Mouse (Mus musculus) MN1 (cell line): ENCODE data around the gene Ap5z1.

Experiments used
- DNase-seq: peaks from one replicate; pipeline ENCODE4 v3.0.0-alpha.2; 2016; ENCODE audit warnings: low spot score

The Ap5z1 gene

GRCm38 (mm10) chr5:142463461-142464454 lies at the start of gene Ap5z1:
Ap5z1 (plus strand) TSS chr5:142463944.
- DNase-seq = peak; percentile 98

DNA sequence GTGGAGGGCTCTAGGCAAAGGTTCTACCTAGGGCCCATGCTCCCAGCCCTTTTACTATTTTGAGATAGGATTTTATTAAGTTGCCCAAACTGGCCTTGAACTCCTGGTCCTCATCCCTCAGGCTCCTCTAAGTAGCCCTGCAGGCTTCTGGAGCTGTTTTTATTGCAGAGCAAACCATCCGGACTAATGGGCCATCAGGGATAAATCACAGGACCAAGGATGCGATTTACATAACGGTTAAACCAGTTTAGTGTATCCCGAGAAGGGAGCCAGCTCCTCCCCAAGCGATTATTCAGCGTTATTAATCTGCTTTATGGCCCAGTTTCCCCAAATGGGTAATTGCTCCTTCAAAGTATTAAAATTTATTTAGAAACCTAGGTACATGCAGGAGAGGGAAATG lies 48.3 kb upstream of the Ap5z1 start:
- DNase-seq = no peak

- DNase-seq = peak; percentile 90
These were observed 47.5 kb upstream of the Ap5z1 start for GRCm38 (mm10) chr5:142416070-142416775.

DNA sequence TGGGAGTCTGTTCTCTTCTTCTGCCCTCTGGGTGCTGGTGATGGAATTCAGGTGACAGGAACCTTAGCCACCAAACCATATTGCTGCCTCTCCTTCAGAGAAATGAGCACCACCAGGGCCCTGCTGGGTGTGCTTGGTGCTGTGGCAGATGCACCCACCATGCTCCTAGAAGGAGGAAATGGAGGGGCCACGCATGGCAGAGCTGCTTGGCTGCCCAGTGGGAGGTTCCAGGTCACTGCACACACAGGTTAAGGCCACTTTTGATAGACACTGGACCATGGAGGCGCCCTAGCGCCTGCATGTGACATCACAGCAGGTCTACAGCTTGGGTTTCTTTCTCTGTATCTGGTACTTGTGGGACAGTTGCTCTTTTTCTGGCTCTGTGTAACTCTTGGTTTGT lies 46.6 kb upstream of the Ap5z1 start:
- no peak for DNase-seq

GRCm38 (mm10) chr5:142417876-142418275 lies 45.9 kb upstream of the Ap5z1 start:
- no peak for DNase-seq

DNA sequence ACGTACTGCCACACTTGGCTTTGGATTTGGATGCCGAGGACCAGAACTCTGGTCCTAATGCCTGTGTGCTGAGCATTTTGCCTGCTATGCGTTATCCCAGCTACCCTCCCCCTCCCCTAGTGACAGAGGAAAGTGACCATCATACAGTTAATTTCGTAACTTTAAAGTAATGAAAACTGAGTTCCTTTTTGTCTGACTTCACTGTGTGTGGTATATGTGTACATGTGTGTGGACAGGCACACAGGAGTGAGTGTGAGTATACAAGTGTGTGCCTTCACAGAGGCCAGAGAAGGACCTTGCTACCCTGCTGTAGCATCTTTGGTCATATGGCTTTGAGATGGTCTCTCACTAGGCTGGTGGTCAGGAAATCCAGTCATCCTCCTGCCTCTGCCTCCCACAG lies 45.3 kb upstream of the Ap5z1 start:
- DNase-seq = no peak

- DNase-seq = no peak
These were observed 43.4 kb upstream of the Ap5z1 start for GRCm38 (mm10) chr5:142420317-142420716.

- DNase-seq = no peak
These were observed 42.8 kb upstream of the Ap5z1 start for GRCm38 (mm10) chr5:142420920-142421319.

DNA sequence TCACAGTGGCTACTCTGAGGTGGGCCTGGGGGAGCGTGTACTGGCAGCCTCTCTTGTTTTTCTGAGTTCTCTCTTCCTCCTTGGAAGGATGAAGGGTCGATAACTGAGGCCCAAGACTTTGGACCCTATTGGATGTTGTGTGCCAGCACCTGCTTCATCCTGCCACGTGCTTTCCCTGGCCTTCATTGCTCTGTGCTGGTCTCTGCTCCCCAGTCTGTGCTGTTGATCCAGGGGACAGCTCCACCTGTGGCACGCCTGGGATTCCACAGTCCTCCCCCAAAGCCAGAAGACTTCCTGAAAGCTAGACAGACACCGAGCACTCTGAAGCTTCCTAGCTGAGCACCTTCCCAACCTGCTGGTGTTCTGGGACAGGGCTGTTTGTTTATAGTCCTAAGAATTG lies 41.9 kb upstream of the Ap5z1 start:
- no peak for DNase-seq

DNA sequence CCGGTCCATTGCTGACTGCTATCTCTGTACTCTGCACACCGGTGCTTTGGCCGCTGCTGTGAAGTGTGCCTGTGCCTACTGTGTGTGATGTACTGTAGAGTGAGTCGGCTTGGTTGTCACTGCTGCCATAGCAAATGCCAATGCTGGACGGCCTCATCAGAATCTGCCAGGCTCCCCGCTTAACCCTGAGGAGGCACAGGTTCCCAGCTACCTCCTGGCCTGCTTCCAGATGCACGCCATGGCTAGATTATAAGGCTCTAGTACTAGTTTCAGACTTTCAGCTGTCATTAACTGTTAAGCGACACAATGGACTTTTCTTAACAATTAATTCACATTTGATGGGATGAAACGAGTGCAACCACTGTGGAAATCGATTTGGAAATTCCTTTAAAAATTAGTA lies 40.6 kb upstream of the Ap5z1 start:
- no peak for DNase-seq

- DNase-seq = no peak
These were observed 40.0 kb upstream of the Ap5z1 start for GRCm38 (mm10) chr5:142423701-142424100.

DNA sequence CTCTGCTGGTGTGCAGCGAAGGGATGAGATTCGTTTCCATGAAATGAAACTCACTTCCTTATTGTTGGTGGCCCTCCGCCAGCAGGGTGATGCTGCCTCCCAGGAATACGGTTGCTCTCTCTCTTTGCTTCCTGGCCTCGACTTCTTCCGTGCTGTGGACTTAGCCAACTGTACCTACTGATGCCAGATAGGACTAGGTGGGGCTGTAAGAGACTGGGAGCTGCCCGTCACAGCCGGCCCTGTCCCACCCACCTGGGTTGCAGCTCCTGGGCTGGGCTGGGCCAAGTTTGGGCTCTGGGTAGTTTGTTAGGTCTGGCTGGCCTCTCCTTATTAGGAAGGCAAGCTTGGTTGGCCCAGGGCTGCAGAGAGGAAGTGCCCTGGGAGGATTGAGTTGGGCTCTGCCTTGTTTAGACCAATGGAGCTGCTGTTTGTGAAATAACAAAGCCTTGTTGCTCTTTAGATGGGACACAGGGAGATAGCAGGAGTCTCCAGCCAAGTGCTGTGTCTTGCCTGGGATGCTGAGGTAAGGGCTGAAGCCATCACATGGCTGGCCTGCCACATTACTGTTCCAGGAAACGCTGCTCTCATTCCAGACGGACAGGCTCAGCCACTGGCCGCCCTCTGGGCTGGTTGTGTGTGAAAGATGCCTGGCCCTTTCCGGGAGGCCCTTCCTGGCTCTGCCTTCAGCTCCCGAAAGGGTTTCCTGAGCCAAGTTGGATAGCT lies 39.0 kb upstream of the Ap5z1 start:
- peak; percentile 76 for DNase-seq

GRCm38 (mm10) chr5:142426476-142426875 lies 37.3 kb upstream of the Ap5z1 start:
- no peak for DNase-seq

- no peak for DNase-seq
These were observed 35.9 kb upstream of the Ap5z1 start for GRCm38 (mm10) chr5:142427876-142428275.

DNA sequence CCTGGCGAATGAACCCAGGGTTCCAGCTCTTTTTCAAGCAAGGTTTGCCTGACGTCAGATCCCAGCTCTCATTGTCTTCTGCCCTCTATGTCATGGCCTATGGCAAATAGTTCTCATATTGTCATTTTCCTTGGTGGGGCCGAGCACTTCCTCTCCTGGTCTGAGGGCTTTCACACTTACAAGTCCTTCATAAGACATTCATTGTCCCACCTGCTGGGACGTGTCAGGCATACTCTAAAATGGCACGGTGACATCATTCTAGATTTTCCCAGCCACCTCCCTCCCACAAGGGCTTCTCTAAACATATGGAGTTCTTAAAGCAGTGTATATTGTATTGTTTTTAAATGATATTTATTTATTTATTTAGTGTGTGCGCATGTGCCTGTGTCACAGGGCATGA lies 35.1 kb upstream of the Ap5z1 start:
- no peak for DNase-seq

GRCm38 (mm10) chr5:142431029-142431428 lies 32.7 kb upstream of the Ap5z1 start:
- no peak for DNase-seq

DNA sequence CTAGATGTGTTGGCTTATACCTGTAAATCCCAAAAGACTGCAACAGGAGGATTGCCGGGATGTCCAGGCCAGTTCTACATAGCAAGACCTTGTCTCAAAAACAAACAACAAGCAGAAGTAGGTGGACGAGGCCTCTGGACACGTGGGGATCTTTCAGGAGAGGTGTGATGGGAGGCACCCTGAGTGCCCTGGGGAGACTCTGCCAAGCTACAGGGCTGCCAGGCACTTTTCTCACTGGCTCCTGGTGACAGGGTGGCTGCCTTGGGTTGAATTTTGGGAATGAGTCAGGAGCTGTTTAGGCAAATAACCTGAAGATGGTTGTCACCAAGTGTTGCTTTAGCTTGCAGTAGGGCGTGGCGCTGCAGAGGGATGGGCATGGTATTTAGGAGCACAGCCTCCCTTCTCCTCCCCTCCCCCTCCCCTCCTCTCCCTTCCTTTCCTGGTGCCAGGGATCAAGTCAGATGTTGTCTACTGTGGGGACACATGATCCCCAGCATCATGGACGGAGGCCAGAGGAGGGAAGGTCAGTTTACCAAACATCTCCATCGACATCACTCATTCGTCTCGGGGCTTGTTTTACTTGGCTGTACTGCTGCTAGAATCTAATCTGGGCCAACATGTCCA lies 31.8 kb upstream of the Ap5z1 start:
- DNase-seq = peak; percentile 61

GRCm38 (mm10) chr5:142432695-142433094 lies 31.0 kb upstream of the Ap5z1 start:
- DNase-seq = no peak

GRCm38 (mm10) chr5:142434052-142434451 lies 29.7 kb upstream of the Ap5z1 start:
- DNase-seq = no peak

GRCm38 (mm10) chr5:142435736-142436135 lies 28.0 kb upstream of the Ap5z1 start:
- no peak for DNase-seq

GRCm38 (mm10) chr5:142438380-142438938 lies 25.3 kb upstream of the Ap5z1 start:
- no peak for DNase-seq
